Mouse (Mus musculus) layer of hippocampus, adult 9-11 months (tissue): ENCODE results near the gene Mmp3.
"Not testable (repeated sequence)": the region's sequence is repeated elsewhere in the genome, so short reads cannot be mapped to it uniquely, and the experiment has no call there.

Source experiments
- DNase-seq: peaks from one replicate; pipeline ENCODE4 v3.0.0; 2022

Gene Mmp3

DNA sequence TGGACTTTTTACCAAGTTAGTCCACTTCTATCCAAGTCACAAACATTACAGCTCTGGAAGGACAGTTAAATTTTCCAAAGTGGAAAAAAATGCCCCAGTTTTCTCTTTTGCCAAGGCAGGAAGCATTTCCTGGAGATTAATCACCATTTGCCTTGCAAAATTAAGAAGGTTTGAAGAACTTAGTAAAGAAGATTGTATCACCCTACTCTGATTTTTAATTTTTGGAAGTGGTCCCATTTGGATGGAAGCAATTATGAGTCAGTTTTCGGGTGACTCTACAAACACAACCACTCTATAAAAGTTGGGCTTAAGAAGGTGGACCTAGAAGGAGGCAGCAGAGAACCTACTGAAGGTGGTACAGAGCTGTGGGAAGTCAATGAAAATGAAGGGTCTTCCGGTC is at the start of gene Mmp3:
Mmp3 (plus strand) TSS at position 301 of the 400 bp plus-strand sequence.
- DNase-seq, result no peak

DNA sequence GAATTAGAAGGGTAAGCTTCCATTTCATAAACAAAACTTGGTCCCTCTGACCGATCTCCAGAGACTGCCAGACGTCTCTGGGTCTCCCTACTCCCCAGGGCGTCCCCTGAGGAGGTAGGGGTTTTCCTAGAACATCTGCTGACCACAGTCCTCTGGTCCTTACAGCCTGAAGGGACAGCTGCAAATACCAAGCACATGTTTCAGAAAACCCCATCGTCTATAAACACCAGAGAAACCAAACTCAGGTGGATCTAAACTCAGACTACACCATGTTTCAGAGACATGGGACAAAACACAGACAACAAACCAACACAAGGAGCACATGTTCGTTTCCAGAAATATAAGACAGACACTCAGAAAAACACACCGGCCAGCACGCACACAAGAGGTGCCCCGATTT is 49.1 kb upstream of the Mmp3 start:
- DNase-seq, result not testable (repeated sequence)

DNA sequence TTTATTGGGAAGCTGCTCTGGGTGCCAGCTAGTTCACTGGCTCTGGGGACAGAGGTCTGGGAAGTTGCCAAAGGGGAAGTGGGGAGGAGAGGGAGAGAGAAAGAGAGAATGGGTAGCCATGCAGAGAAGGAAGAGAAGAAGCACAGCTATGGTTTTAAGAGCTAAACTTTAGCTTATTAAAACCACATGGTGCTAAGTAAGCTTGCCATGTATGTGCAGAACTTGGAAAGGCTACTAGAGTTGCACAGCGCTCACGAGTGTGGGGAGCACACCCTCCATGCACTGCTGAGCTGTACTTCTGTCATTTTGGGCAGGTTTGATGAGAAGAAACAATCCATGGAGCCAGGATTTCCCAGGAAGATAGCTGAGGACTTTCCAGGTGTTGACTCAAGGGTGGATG is 7.7 kb downstream of the Mmp3 start:
- no peak for DNase-seq

DNA sequence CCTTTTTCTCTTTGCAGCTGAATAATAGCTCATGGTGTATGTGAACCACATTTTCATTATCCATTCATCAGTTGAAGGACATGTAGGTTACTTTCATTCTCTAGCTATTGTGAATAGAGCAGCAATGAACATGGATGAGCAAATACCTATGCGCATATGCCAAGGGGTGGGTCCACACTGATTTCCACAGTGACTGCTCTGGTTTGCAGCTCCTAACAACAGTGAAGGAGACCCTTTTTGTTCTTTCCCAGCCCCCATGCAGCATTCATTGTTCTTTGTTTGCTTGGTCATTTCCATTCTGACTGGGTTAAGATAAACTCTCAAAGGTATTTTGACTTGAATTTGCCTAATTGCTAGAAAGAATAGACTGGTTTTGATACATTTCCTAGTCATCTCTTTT is 24.6 kb downstream of the Mmp3 start:
- no peak for DNase-seq

DNA sequence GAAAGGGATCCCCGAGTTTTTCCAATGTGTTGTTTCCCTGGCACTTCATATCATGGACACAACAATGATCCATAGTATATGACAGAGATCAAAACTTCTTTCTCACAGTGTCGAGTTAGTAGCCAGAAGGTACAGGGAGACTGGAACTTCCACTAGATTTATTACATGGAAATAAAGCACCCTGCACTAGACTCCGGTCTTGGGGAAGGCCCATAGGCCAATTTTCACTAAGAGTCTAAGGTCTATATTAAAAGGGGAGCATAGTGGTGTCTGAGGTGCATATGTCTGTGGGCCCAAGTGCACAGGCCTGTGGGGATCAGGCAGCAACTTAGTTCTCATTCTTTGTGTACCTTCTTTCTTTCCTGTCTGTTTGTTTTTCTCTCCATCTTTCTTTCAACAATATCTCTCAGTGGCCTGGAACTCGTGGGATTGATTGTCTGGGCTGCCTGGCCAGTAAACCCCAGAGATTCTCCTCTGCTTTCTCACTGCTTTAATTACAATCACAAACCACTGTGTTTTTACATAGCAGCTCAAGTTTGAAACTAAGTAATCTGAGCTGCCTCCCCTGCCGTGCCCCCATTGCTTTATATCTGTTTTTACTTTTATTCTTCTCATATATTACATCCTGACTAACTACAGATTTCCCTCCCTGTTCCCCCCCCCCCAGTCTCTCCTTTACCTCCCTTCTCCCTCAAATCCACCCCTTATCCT is 38.2 kb downstream of the Mmp3 start:
- DNase-seq, result no peak

DNA sequence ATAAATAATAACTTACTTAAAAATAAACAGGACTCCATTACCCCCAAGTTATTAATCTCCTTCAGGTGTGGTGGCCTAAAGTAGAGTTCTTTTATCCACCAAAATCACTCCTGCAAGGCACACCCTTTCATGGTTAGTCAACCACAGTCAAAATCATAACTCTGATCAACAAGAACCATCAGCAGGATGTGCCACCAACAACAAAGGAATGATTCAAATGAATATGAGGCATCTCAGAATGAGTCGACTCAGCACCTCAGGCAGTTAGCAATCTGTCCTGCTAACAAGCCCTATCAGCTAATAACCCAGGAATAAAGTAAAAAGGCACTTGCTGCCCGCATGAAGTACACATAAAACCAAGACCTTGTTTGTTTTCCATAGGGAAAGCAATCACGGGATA is 55.5 kb downstream of the Mmp3 start:
- DNase-seq, result no peak

DNA sequence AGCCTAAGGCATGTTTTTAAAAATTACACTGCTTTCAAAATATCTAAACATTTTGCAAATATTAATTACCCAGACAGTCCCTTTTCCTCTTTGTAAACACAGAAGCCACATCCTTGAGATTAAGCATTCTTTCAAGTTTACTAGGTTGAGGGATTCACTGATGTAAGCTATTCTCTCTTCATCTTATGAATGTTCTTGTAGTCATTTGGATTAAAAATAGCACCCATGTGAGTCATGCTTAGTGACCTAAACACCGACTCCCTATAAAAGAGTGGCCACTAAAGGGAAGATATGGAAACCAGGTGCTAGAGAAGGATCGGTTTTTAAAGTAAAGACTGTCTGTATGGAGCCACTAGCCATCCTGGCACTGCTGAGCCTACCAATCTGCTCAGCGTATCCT is 56.4 kb downstream of the Mmp3 start, which contains the start of gene Mmp10:
Mmp10 (plus strand) TSS at position 302 of the 400 bp plus-strand sequence.
- DNase-seq, result no peak
